Mouse (Mus musculus) layer of hippocampus, adult 11-12 months (tissue): ENCODE results near the gene Klhl3.

Source experiments
- DNase-seq: peaks from one replicate; pipeline ENCODE4 v3.0.0; 2022; ENCODE audit warnings: low spot score

Klhl3 gene

GRCm38 (mm10) chr13:58124989-58125388 lies 11.6 kb upstream of the Klhl3 start:
- DNase-seq: no peak

GRCm38 (mm10) chr13:58124278-58124677 lies 10.9 kb upstream of the Klhl3 start:
- no peak for DNase-seq

GRCm38 (mm10) chr13:58123381-58123780 lies 10.0 kb upstream of the Klhl3 start:
- DNase-seq: no peak

GRCm38 (mm10) chr13:58122786-58123297 lies 9.4 kb upstream of the Klhl3 start:
- no peak for DNase-seq

- DNase-seq: no peak
These were observed 4.1 kb upstream of the Klhl3 start for GRCm38 (mm10) chr13:58117318-58118017.

GRCm38 (mm10) chr13:58116801-58117200 lies 3.4 kb upstream of the Klhl3 start:
- no peak for DNase-seq

GRCm38 (mm10) chr13:58115227-58115626 lies 1.8 kb upstream of the Klhl3 start:
- no peak for DNase-seq

GRCm38 (mm10) chr13:58112601-58113041 lies 771 bp downstream of the Klhl3 start:
- no peak for DNase-seq

GRCm38 (mm10) chr13:58112191-58112590 lies 1.2 kb downstream of the Klhl3 start:
- peak; percentile 22 for DNase-seq

GRCm38 (mm10) chr13:58111306-58111705 lies 2.1 kb downstream of the Klhl3 start:
- DNase-seq: no peak

GRCm38 (mm10) chr13:58090643-58091042 lies 22.7 kb downstream of the Klhl3 start:
- peak; percentile 71 for DNase-seq

GRCm38 (mm10) chr13:58084396-58084795 lies 29.0 kb downstream of the Klhl3 start:
- no peak for DNase-seq

GRCm38 (mm10) chr13:58083521-58083920 lies 29.9 kb downstream of the Klhl3 start:
- no peak for DNase-seq

GRCm38 (mm10) chr13:58083048-58083447 lies 30.3 kb downstream of the Klhl3 start:
- no peak for DNase-seq

- DNase-seq: no peak
These were observed 35.0 kb downstream of the Klhl3 start for GRCm38 (mm10) chr13:58078361-58078760.

GRCm38 (mm10) chr13:58074881-58075280 lies 38.5 kb downstream of the Klhl3 start:
- peak; percentile 30 for DNase-seq

GRCm38 (mm10) chr13:58074466-58074865 lies 38.9 kb downstream of the Klhl3 start:
- peak; percentile 68 for DNase-seq

- peak; percentile 48 for DNase-seq
These were observed 40.0 kb downstream of the Klhl3 start for GRCm38 (mm10) chr13:58073254-58073882.

- no peak for DNase-seq
These were observed 42.2 kb downstream of the Klhl3 start for GRCm38 (mm10) chr13:58071209-58071608.

- no peak for DNase-seq
These were observed 42.9 kb downstream of the Klhl3 start for GRCm38 (mm10) chr13:58070504-58070903.

- peak; percentile 67 for DNase-seq
These were observed 44.8 kb downstream of the Klhl3 start for GRCm38 (mm10) chr13:58068421-58069209.

GRCm38 (mm10) chr13:58067540-58068103 lies 45.8 kb downstream of the Klhl3 start:
- DNase-seq: peak; percentile 56
